ENCODE assay signal across 12 mouse cellular contexts in the genomic region with DNA sequence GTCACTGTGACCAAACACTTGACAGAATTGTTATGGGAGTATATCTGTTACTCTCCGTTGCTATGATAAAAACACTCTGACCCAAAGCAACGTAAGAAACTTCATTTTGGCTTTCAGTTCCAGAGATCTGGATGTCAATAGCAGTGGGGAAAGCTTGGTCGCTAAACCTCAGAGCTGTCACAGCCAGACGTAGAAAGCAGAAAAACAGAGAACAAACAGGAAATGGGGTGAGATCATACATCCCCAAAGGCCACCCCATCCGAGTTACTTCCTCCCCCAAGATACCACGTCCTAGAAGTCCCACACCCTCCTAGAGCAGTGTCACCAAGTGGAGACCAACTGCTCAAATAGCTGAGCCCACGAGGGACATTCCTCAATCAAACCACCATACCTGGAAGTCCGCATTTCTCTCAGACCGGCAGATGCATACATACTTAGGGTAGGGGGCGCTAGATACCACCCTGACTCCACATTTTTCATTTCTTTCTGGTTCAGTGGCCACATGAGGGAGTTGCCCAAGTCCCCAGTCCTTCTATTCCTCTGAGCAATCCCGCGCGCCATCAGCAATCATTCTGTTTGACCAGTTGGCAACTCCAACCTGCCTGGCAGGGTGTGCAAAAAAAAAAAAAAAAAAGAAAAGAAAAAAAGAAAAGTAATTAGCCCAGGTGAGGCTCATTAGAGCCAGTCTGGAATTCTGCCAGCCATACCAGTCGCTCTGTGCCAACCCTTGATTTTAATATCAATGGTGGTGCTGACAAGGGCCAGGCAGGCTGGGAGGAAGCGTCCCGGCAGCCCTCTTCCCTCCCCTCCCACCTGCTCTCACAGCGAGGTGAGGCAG.
DNase-seq lines count a peak whose midpoint lies in the region; ATAC-seq and TF ChIP-seq lines count a peak whose summit lies in the region.
"Had no signal": no experiment of that assay in that cellular context is flagged by ENCODE, and none has a peak within 500 bp of the region (broad histone marks: within the 10 kb centered on the region; RNA-seq: fewer than 3 reads in every experiment).

No protein-coding gene starts in this region.

- peak; percentile 9; the same call in 1 of the 2 replicates for TF ChIP-seq CTCF in gastrocnemius, adult 2 months (IDR thresholded peaks at IDR 0.05)

- no peak overlapping the region for H3K4me3 ChIP-seq in gastrocnemius, adult 2 months
- H3K4me3 ChIP-seq in midbrain, embryonic 13.5 days (replicated peaks) = no peak overlapping the region
- H3K4me3 ChIP-seq in midbrain, embryonic 11.5 days (ENCODE audit: low read depth, low read length) = no peak overlapping the region
- H3K4me3 ChIP-seq in brown adipose tissue, adult 24 weeks (ENCODE audit: insufficient read depth, low read depth, low read length) = no peak overlapping the region
- H3K4me3 ChIP-seq: embryonic facial prominence, embryonic 13.5 days; kidney, embryonic 15.5 days had no signal

- peaks cover 34% of the 10 kb centered on the region for H3K4me1 ChIP-seq in midbrain, embryonic 13.5 days (replicated peaks)
- peaks cover 3% of the 10 kb centered on the region; the same call in 1 of the 2 replicates for H3K4me1 ChIP-seq in midbrain, embryonic 11.5 days (ENCODE audit: control insufficient read depth, insufficient read depth, low read length)
- no peaks in the 10 kb centered on the region for H3K4me1 ChIP-seq in brown adipose tissue, adult 24 weeks (ENCODE audit: control insufficient read depth, insufficient read depth, insufficient read length, low read length)

- no peak for DNase-seq in gastrocnemius, adult 2 months
- DNase-seq in gastrocnemius, postnatal 36 days = no peak
- no peak for DNase-seq in midbrain, embryonic 11.5 days (ENCODE audit: low spot score, missing footprints)
- DNase-seq in frontal cortex, postnatal 25 days (ENCODE audit: low spot score in 2 of 2) = no peak
- DNase-seq in kidney, postnatal 10 days = no peak
- DNase-seq: adrenal gland, postnatal 25 days; heart, adult 11 months had no signal

- no peak overlapping the region for H3K9ac ChIP-seq in midbrain, embryonic 13.5 days (replicated peaks)
- H3K9ac ChIP-seq in midbrain, embryonic 11.5 days (ENCODE audit: low read length) = no peak overlapping the region
- H3K9ac ChIP-seq: embryonic facial prominence, embryonic 13.5 days; kidney, embryonic 15.5 days had no signal

- H3K36me3 ChIP-seq in midbrain, embryonic 13.5 days = no peaks in the 10 kb centered on the region
- H3K36me3 ChIP-seq in midbrain, embryonic 11.5 days (ENCODE audit: control insufficient read depth, insufficient read depth, low read length) = no peaks in the 10 kb centered on the region
- H3K36me3 ChIP-seq: embryonic facial prominence, embryonic 13.5 days; kidney, embryonic 15.5 days had no signal

- 32% methylated on average over 17 of the region's 17 CpGs for WGBS in midbrain, embryonic 13.5 days
- WGBS in midbrain, embryonic 11.5 days = 39% methylated on average over 17 of the region's 17 CpGs

- H3K27ac ChIP-seq in gastrocnemius, adult 2 months = no peak overlapping the region
- H3K27ac ChIP-seq in midbrain, embryonic 13.5 days = 0 out of 2 replicates have a peak overlapping the region, but pooled peaks have one; percentile 35
- H3K27ac ChIP-seq in midbrain, embryonic 11.5 days (ENCODE audit: low read depth, low read length) = no peak overlapping the region
- 0 out of 2 replicates have a peak overlapping the region, but pooled peaks have one; percentile 31 for H3K27ac ChIP-seq in brown adipose tissue, adult 24 weeks (replicated peaks; ENCODE audit: low read depth, low read length)
- H3K27ac ChIP-seq: embryonic facial prominence, embryonic 13.5 days; kidney, embryonic 15.5 days had no signal

- no peak for ATAC-seq in midbrain, embryonic 13.5 days
- ATAC-seq in midbrain, embryonic 11.5 days (ENCODE audit: low FRiP score) = no peak
- ATAC-seq in inflammation-experienced regulatory T-cells, adult 6 months = peak; percentile 17

- H3K27me3 ChIP-seq in midbrain, embryonic 13.5 days = peaks cover 7% of the 10 kb centered on the region; the same call in 1 of the 2 replicates
- H3K27me3 ChIP-seq in midbrain, embryonic 11.5 days (ENCODE audit: control insufficient read depth, insufficient read depth, low read length) = no peaks in the 10 kb centered on the region
- H3K27me3 ChIP-seq: embryonic facial prominence, embryonic 13.5 days; kidney, embryonic 15.5 days had no signal

- no peaks in the 10 kb centered on the region for H3K9me3 ChIP-seq in midbrain, embryonic 13.5 days
- no peaks in the 10 kb centered on the region for H3K9me3 ChIP-seq in midbrain, embryonic 11.5 days (ENCODE audit: control insufficient read depth, low read length)
- H3K9me3 ChIP-seq: embryonic facial prominence, embryonic 13.5 days; kidney, embryonic 15.5 days had no signal

- intact Hi-C loops in gastrocnemius, adult 2 months (cut with DNase I) = no loop called here
- intact Hi-C loops in gastrocnemius, postnatal 36 days (cut with DNase I) = no loop called here

- H3K4me2 ChIP-seq in midbrain, embryonic 13.5 days (replicated peaks) = 0 out of 2 replicates have a peak overlapping the region, but pooled peaks have one; percentile 11
- no peak overlapping the region for H3K4me2 ChIP-seq in midbrain, embryonic 11.5 days
- H3K4me2 ChIP-seq: embryonic facial prominence, embryonic 13.5 days; kidney, embryonic 15.5 days had no signal

Comparison
In these comparisons a context has a peak if more than half of its experiments do, and no peak if none do; other contexts are left out.
1. H3K27ac ChIP-seq: peak in midbrain, embryonic 13.5 days (single experiment) and brown adipose tissue, adult 24 weeks (single experiment); none in gastrocnemius, adult 2 months (single experiment) and midbrain, embryonic 11.5 days (single experiment).